Mouse (Mus musculus) intestine, embryonic 16.5 days (tissue): ENCODE measurements around the gene Lix1l. TPM values are rescaled to one million over a fixed set of nuclear protein-coding genes. Genes with fewer than 3 reads are reported as not detected.

Experiments
- ATAC-seq: fragments of 200-750 bp; cut with Nextera tagmentation; 2 replicates; pipeline ENCODE4 v1.8.0; 2017; ENCODE audit warnings: moderate TSS enrichment, moderate library complexity
- H3K27ac ChIP-seq: fragments of 300-500 bp; sonication (generic); 2 replicates; pipeline ENCODE4 v1.5.1; 2014; ENCODE audit warnings: mild to moderate bottlenecking, low read length
- H3K27me3 ChIP-seq: fragments of 300-500 bp; sonication (generic); replicated peaks from 2 replicates; pipeline ENCODE4 v1.6.1; 2014; ENCODE audit warnings: low read length, control low read depth, mixed read lengths; ENCODE audit not compliant: control insufficient read depth, insufficient read depth
- H3K36me3 ChIP-seq: fragments of 300-500 bp; sonication (generic); 2 replicates; pipeline ENCODE4 v1.6.1; 2014; ENCODE audit warnings: low read length, control low read depth; ENCODE audit not compliant: control insufficient read depth, insufficient read depth
- H3K4me1 ChIP-seq: fragments of 300-500 bp; sonication (generic); 2 replicates; pipeline ENCODE4 v1.6.1; 2014; ENCODE audit warnings: low read length, control low read depth, mixed read lengths; ENCODE audit not compliant: control insufficient read depth, insufficient read depth
- H3K4me2 ChIP-seq: fragments of 300-500 bp; sonication (generic); 2 replicates; pipeline ENCODE4 v1.6.1; 2014; ENCODE audit warnings: low read depth, low read length, control low read depth
- H3K4me3 ChIP-seq: fragments of 300-500 bp; sonication (generic); 2 replicates; pipeline ENCODE4 v1.5.1; 2014; ENCODE audit warnings: mild to moderate bottlenecking, low read length
- H3K9ac ChIP-seq: fragments of 300-500 bp; sonication (generic); 2 replicates; pipeline ENCODE4 v1.6.1; 2014; ENCODE audit warnings: low read depth, low read length
- H3K9me3 ChIP-seq: fragments of 300-500 bp; sonication (generic); 2 replicates; pipeline ENCODE4 v1.6.1; 2016; ENCODE audit warnings: low read length, control low read depth; ENCODE audit not compliant: control insufficient read depth
- WGBS: fragments of 180-500 bp; shearing (Covaris S2); extraction: QIAGEN DNeasy Blood & Tissue Kit; methylation state at CpG from one replicate; pipeline ENCODE4 v1.1.7; 2014; 5-methylcytosine and 5-hydroxymethylcytosine counted together
- polyA plus RNA-seq: library from polyadenylated mRNA; unstranded; fragments of >200 nt; fragmentation: Nextera tagmentation; extraction: Ambion mirVana; gene quantifications from 2 replicates; pipeline ENCODE4 v1.2.1, GENCODE M21; 2015

Lix1l gene
- polyA plus RNA-seq, 1 experiment from 2014 or later = 4.8 TPM

DNA sequence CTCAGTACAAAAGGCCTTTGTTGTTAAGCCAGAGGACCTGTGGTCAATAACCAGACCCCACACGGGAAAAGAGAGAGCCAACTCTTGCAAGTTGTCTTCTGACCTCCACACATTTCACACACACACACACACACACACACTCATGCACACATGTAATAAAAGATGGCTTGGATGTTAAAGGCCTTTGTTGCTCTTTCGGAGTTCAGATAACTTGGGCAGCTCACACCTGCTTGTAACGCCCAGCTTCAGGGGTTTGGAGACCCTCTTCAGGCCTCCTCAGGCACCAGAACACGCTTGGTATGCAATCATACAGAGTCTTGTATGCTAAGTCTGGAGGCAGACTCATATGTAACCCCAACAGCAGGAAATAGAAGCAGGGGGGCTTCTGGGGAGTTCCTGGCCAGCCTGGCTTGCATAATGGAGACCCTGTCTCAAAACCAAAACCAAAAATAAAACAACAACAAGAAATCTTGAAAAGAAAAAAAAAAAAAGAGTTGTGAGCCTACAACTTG, 21.7 kb upstream of the Lix1l start:
- 80% methylated on average over 4 of the region's 4 CpGs for WGBS
- ATAC-seq = no peak
- no peaks in the 10 kb centered on the region for H3K36me3 ChIP-seq
- no peak overlapping the region; the same call in 1 of the 2 replicates for H3K27ac ChIP-seq
- H3K4me1 ChIP-seq = peaks cover 11% of the 10 kb centered on the region
- no peak overlapping the region for H3K4me3 ChIP-seq
- H3K9ac ChIP-seq = no peak overlapping the region
- H3K9me3 ChIP-seq = no peaks in the 10 kb centered on the region
- no peaks in the 10 kb centered on the region for H3K27me3 ChIP-seq
- no peak overlapping the region for H3K4me2 ChIP-seq

DNA sequence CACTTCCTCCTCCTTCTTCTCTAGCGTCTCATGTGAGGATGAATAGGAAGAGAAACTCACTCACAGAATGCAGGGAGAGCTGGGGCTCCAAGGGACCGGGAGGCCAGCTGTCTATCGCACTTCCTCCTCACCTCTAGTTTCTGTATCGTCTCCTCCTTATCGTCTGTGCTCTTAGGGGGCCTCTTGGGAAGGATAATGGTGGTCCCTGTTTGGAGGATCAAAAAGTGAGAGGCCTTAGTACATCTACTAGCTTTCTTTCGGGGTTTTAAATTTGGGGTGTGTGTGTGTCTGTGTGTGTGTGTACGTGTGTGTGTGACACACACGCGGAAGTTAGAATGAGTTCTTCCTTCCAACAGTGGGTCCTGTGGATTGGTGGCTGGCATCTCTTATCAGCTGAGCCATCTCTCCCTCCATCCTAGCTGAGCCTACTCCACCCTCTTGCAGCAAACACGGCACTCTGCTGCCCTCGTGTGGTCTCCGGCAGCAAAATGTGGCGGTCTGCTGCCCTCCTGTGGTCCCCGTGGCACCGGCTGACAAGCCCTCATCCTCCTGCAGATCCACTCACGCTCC, 21.0 kb upstream of the Lix1l start:
- peak overlapping the region; percentile 2; the same call in 1 of the 2 replicates for H3K4me3 ChIP-seq
- H3K9me3 ChIP-seq = no peaks in the 10 kb centered on the region
- 0 out of 2 replicates have a peak, but pooled peaks have one; percentile 6 for ATAC-seq
- no peaks in the 10 kb centered on the region for H3K27me3 ChIP-seq
- peak overlapping the region; percentile 41 for H3K4me2 ChIP-seq
- H3K4me1 ChIP-seq = peaks cover 11% of the 10 kb centered on the region
- 10% methylated on average over 16 of the region's 16 CpGs for WGBS
- no peak overlapping the region for H3K27ac ChIP-seq
- no peaks in the 10 kb centered on the region for H3K36me3 ChIP-seq
- H3K9ac ChIP-seq = no peak overlapping the region; the same call in 1 of the 2 replicates

GRCm38 (mm10) chr3:96581141-96581540, 19.8 kb upstream of the Lix1l start:
- 60% methylated on average over 6 of the region's 6 CpGs for WGBS
- H3K4me2 ChIP-seq = no peak overlapping the region
- no peaks in the 10 kb centered on the region for H3K27me3 ChIP-seq
- no peak for ATAC-seq
- no peak overlapping the region for H3K9ac ChIP-seq
- H3K27ac ChIP-seq = no peak overlapping the region
- H3K4me3 ChIP-seq = no peak overlapping the region
- peaks cover 8% of the 10 kb centered on the region; the same call in 1 of the 2 replicates for H3K4me1 ChIP-seq
- H3K36me3 ChIP-seq = no peaks in the 10 kb centered on the region
- no peaks in the 10 kb centered on the region for H3K9me3 ChIP-seq

GRCm38 (mm10) chr3:96581771-96582515, 19.0 kb upstream of the Lix1l start:
- no peaks in the 10 kb centered on the region for H3K36me3 ChIP-seq
- WGBS = 79% methylated on average over 16 of the region's 16 CpGs
- no peak overlapping the region for H3K4me3 ChIP-seq
- no peaks in the 10 kb centered on the region for H3K27me3 ChIP-seq
- H3K9me3 ChIP-seq = no peaks in the 10 kb centered on the region
- H3K4me1 ChIP-seq = peaks cover 7% of the 10 kb centered on the region; the same call in 1 of the 2 replicates
- no peak for ATAC-seq
- H3K4me2 ChIP-seq = no peak overlapping the region
- H3K27ac ChIP-seq = no peak overlapping the region
- no peak overlapping the region for H3K9ac ChIP-seq

DNA sequence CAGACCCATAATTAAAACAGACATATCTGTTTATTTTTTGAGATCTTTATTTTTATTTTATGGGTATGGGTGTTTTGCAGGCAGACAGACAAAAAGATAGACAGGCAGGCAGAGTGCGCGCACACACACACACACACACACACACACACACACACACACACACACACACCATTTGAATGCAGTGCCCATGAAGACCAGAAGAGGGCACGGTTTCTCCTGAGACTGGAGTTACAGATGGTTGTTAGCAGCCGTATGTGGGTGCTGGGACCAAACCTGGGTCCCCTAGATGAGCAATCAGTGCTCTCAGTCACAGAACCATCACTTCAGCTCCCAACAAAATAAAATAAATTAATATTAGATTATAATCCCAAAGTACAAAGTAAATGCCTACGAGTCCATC, 17.6 kb upstream of the Lix1l start:
- H3K9ac ChIP-seq = no peak overlapping the region
- H3K4me2 ChIP-seq = no peak overlapping the region
- WGBS = 91% methylated on average over 5 of the region's 5 CpGs
- no peak overlapping the region for H3K4me3 ChIP-seq
- no peaks in the 10 kb centered on the region for H3K9me3 ChIP-seq
- no peaks in the 10 kb centered on the region; the same call in 1 of the 2 replicates for H3K4me1 ChIP-seq
- H3K27ac ChIP-seq = no peak overlapping the region
- no peaks in the 10 kb centered on the region for H3K36me3 ChIP-seq
- no peak for ATAC-seq
- H3K27me3 ChIP-seq = no peaks in the 10 kb centered on the region

DNA sequence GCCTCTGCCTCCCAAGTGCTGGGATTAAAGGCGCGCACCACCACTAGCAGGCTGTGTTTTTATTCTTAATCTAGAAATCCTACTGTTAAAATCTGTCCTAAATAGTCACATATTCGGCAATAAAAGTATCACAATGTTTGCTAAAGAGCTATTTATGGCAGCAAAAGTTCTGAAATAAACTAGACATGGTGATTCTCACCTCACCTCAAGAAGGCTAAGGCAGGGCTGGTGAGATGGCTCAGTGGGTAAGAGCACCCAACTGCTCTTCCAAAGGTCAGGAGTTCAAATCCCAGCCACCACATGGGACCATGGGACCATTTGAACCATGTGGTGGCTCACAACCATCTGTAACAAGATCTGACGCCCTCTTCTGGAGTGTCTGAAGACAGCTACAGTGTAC, 10.3 kb upstream of the Lix1l start:
- Histone ChIP-seq H3K4me3 (no peak overlapping the region), H3K9ac (no peak overlapping the region), H3K27ac (no peak overlapping the region), H3K27me3 (no peaks in the 10 kb centered on the region; the same call in 1 of the 2 replicates), H3K4me1 (peaks cover 3% of the 10 kb centered on the region; the same call in 1 of the 2 replicates), H3K9me3 (no peaks in the 10 kb centered on the region), H3K36me3 (no peaks in the 10 kb centered on the region), H3K4me2 (no peak overlapping the region)
- no peak for ATAC-seq
- 82% methylated on average over 4 of the region's 4 CpGs for WGBS

DNA sequence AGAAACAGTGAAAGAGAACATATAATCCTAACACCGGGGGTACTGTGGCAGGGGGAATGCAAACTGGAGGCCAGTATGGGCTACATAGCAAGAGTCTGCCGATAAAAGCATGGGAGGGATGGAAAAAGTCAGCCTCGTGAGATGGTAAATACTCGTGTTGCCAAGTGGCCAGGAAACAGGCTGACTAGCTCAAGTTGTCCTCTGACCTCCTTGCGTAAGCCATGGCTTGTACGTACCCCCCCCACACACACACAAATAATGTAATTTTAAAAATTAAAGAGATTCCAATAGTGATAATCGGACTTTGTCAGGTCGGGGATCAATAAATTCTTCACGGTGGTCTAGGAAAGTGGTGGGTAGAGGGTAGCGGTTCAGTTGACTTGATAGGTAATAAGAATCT, 7.6 kb upstream of the Lix1l start:
- H3K27ac ChIP-seq = peak overlapping the region; percentile 87; the same call in 1 of the 2 replicates
- no peaks in the 10 kb centered on the region for H3K36me3 ChIP-seq
- H3K4me2 ChIP-seq = peak overlapping the region; percentile 76

DNA sequence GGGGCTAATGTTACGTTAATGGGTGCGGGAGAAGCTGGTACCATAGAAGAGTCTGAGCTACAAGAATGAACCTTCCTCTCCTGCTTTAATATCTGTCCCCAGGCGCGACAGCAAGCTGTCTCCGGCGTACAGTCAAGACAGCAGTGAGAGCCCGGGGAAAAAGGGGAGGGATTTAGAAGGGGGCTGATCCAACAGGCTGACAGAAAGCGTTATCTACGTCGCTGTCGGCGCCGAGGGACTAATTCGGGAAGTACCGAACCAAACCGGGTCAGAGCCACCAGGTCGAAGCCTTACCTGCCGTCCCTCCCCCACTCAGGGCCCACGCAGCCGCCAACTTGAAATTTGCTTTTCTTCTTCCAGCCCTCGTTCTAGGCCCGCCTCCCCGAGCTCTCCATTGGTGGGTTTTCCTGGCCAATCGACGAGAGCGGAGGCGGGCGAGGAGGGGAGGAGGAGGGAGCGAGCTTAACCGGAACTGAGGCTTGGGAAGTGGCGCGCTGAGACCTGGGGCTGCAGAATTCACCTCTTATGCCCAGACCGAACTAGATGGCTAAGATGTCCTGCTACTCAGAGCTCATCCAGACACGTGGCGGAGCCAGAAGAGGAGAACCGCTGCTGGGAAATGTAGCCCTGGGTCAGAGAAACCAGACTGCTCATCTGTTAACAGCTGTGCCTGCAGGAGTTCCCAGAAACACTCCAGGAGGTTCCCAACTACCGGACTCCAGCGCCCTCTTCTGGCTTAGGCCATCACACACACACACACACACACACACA, 7.0 kb upstream of the Lix1l start, which contains the start of gene Polr3gl:
Gene Polr3gl (minus strand): TSS at position 392 of the 771 bp plus-strand sequence.
- ATAC-seq = peak; percentile 93
- Histone ChIP-seq H3K27ac (peak within 1 kb of the TSS; percentile 87), H3K36me3 (no peaks in the 10 kb centered on the region), H3K27me3 (peaks cover 15% of the 10 kb centered on the region), H3K4me2 (peak within 1 kb of the TSS; percentile 76), H3K9ac (peak within 1 kb of the TSS; percentile 80), H3K4me3 (peak within 1 kb of the TSS; percentile 72), H3K4me1 (peaks cover 24% of the 10 kb centered on the region), H3K9me3 (no peaks in the 10 kb centered on the region)
- under 1% methylated on average over 36 of the region's 38 CpGs for WGBS

More for the DNA sequence above, 7.6 kb upstream of the Lix1l start:
- H3K9me3 ChIP-seq = no peaks in the 10 kb centered on the region
- under 1% methylated on average over 10 of the region's 10 CpGs for WGBS
- peak overlapping the region; percentile 80 for H3K9ac ChIP-seq
- peaks cover 11% of the 10 kb centered on the region for H3K27me3 ChIP-seq
- H3K4me1 ChIP-seq = peaks cover 20% of the 10 kb centered on the region
- no peak for ATAC-seq
- peak overlapping the region; percentile 72 for H3K4me3 ChIP-seq

DNA sequence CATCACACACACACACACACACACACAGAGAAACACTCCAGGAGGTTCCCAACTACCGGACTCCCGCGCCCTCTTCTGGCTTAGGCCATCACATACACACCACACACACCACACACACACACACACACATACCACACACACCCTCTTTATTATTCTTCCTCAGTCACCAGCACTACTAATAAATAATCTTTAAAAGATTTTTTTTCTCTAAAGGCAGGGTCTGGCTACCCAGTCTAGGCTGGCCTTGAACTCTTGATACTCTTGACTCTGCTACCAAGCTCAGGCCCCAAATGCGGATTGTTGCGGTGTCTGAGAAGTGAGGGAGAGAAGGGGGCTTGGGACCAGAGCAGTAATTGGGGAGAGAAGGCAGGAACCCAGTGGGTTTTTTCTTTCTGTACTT, 6.1 kb upstream of the Lix1l start:
- no peak for ATAC-seq
- Histone ChIP-seq H3K9me3 (no peaks in the 10 kb centered on the region), H3K36me3 (no peaks in the 10 kb centered on the region), H3K27me3 (peaks cover 20% of the 10 kb centered on the region), H3K27ac (no peak overlapping the region), H3K4me3 (no peak overlapping the region), H3K4me2 (no peak overlapping the region), H3K9ac (no peak overlapping the region), H3K4me1 (peaks cover 24% of the 10 kb centered on the region)
- 73% methylated on average over 5 of the region's 5 CpGs for WGBS
